In the genomic region with DNA sequence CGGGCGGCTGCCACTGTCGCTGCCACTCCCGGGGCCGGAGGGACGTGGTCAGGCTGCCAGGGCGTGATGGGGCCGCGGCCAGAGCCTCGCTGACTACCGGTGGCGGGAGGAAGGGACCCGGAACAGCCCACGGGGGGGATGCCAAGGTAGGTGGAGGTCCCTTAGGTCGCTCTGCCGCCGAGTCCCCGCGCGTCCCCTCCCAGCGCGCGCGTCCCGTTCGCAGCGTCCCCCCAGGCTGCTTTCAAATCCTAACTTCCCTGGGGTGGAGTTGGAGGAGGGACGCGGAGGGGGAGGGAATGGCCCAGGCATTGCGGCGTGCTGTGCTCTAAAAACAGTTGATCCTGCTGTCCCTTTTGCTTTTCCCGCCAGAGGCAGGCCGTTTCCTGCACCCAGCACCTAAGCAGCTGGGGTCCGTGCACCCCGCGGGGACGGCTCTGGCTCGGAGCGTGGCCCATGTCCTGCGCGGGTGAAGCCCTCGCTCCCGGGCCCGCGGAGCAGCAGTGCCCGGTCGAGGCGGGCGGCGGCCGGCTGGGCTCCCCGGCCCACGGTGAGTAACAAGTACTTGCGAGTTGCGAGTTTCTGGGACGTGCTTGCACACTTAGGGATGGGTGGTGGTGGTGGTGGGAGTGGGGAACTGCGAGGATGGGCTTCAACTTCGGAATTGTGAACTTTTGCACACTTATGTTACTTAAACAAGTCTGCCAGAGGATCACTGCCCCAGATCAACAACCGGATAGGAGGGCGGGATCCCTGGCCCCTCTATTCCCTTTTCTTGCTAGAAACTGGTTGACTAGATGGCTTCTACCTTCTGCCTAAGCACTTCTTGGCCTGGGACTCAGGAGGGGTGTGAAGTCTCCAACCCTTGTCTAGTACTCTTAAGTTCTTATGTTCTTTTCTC, we compare ENCODE assay signal across 7 mouse cellular contexts. TPM values are rescaled to one million over a fixed set of nuclear protein-coding genes. Genes with fewer than 3 reads are reported as not detected.
A peak's percentile ranks its signal among the peaks of the same experiment; 100 is the strongest.
DNase-seq lines count a peak whose midpoint lies in the region; ATAC-seq and TF ChIP-seq lines count a peak whose summit lies in the region.

No protein-coding gene starts in this region.

- H3K9ac ChIP-seq in ES-E14 (ENCODE audit: insufficient read depth, low read depth, low read length, poor library complexity, severe bottlenecking): peak overlapping the region; percentile 79
- peak overlapping the region; percentile 76 for H3K9ac ChIP-seq in hindbrain, embryonic 12.5 days
- H3K9ac ChIP-seq in limb, embryonic 13.5 days: peak overlapping the region; percentile 96
- H3K9ac ChIP-seq in midbrain, embryonic 14.5 days (replicated peaks; ENCODE audit: low read length): peak overlapping the region; percentile 60

- H3K4me3 ChIP-seq in ES-E14 (ENCODE audit: insufficient read depth in 1 of 2, low read depth in 1 of 2, low read length in 2 of 2, poor library complexity in 1 of 2, severe bottlenecking in 1 of 2): peak overlapping the region; percentile 79 to 87
- peak overlapping the region; percentile 61 for H3K4me3 ChIP-seq in hindbrain, embryonic 12.5 days
- peak overlapping the region; percentile 83 for H3K4me3 ChIP-seq in limb, embryonic 13.5 days
- H3K4me3 ChIP-seq in midbrain, embryonic 14.5 days (replicated peaks; ENCODE audit: low read depth, low read length): peak overlapping the region; percentile 55

- peaks cover 0 to 4% of the 10 kb centered on the region in 2 experiments; a peak in 2 of 4 replicates for H3K4me1 ChIP-seq in ES-E14 (ENCODE audit: control insufficient read depth in 2 of 2, insufficient read depth in 2 of 2, low read length in 2 of 2, poor library complexity in 1 of 2)
- H3K4me1 ChIP-seq in hindbrain, embryonic 12.5 days: peaks cover 11% of the 10 kb centered on the region; the same call in 1 of the 2 replicates
- H3K4me1 ChIP-seq in limb, embryonic 13.5 days: peaks cover 34% of the 10 kb centered on the region; the same call in 1 of the 2 replicates
- no peaks in the 10 kb centered on the region for H3K4me1 ChIP-seq in midbrain, embryonic 14.5 days (ENCODE audit: control insufficient read depth, insufficient read depth, low read length)

- peak; percentile 84 for ATAC-seq in hindbrain, embryonic 12.5 days (ENCODE audit: low FRiP score)
- ATAC-seq in limb, embryonic 13.5 days (ENCODE audit: low FRiP score, low read depth): peak; percentile 77
- ATAC-seq in midbrain, embryonic 14.5 days (ENCODE audit: low FRiP score, low TSS enrichment): peak; percentile 77

- 0 out of 2 replicates have a peak, but pooled peaks cover 3% of the 10 kb centered on the region for H3K27me3 ChIP-seq in hindbrain, embryonic 12.5 days
- no peaks in the 10 kb centered on the region for H3K27me3 ChIP-seq in limb, embryonic 13.5 days
- H3K27me3 ChIP-seq in midbrain, embryonic 14.5 days (ENCODE audit: control insufficient read depth, insufficient read depth, low read length): no peaks in the 10 kb centered on the region

- peak; percentile 30 for DNase-seq in ES-E14 (ENCODE audit: low read depth, low spot score)
- peak; percentile 73 for DNase-seq in adrenal gland, postnatal 25 days
- DNase-seq in forelimb bud, embryonic 11.5 days (ENCODE audit: low read depth, low spot score): peak; percentile 49
- peak; percentile 67 for DNase-seq in midbrain, embryonic 14.5 days
- peak; percentile 40 to 42 for DNase-seq in spleen, postnatal 36 days (ENCODE audit: low spot score in 2 of 2)

- in situ Hi-C loops in ES-E14 (cut with MboI; ENCODE audit: low sequenced_read_pairs in 2 of 2, unreplicated experiment in 2 of 2): no loop called here

- no peak overlapping the region; the same call in 1 of the 2 replicates for H3K27ac ChIP-seq in ES-E14 (ENCODE audit: insufficient read depth, low read depth, low read length, poor library complexity, severe bottlenecking)
- no peak overlapping the region for H3K27ac ChIP-seq in hindbrain, embryonic 12.5 days
- H3K27ac ChIP-seq in limb, embryonic 13.5 days: peak overlapping the region; percentile 93
- no peak overlapping the region for H3K27ac ChIP-seq in midbrain, embryonic 14.5 days (replicated peaks; ENCODE audit: low read depth, low read length)

- under 1% methylated on average over 53 of the region's 60 CpGs for WGBS in hindbrain, embryonic 12.5 days
- WGBS in limb, embryonic 13.5 days: under 1% methylated on average over 46 of the region's 60 CpGs
- WGBS in midbrain, embryonic 14.5 days: under 1% methylated on average over 58 of the region's 60 CpGs

- no peaks in the 10 kb centered on the region for H3K9me3 ChIP-seq in ES-E14 (ENCODE audit: control insufficient read depth, insufficient read depth, low read depth, low read length)
- no peaks in the 10 kb centered on the region for H3K9me3 ChIP-seq in hindbrain, embryonic 12.5 days (replicated peaks)
- no peaks in the 10 kb centered on the region for H3K9me3 ChIP-seq in limb, embryonic 13.5 days
- no peaks in the 10 kb centered on the region for H3K9me3 ChIP-seq in midbrain, embryonic 14.5 days (ENCODE audit: control insufficient read depth, low read length)

- no peaks in the 10 kb centered on the region for H3K36me3 ChIP-seq in ES-E14 (ENCODE audit: control insufficient read depth, insufficient read depth, low read length, poor library complexity, severe bottlenecking)
- H3K36me3 ChIP-seq in hindbrain, embryonic 12.5 days: no peaks in the 10 kb centered on the region
- no peaks in the 10 kb centered on the region for H3K36me3 ChIP-seq in limb, embryonic 13.5 days
- no peaks in the 10 kb centered on the region for H3K36me3 ChIP-seq in midbrain, embryonic 14.5 days (ENCODE audit: control insufficient read depth, insufficient read depth, low read length)

- peak overlapping the region; percentile 97 for H3K4me2 ChIP-seq in hindbrain, embryonic 12.5 days (replicated peaks)
- H3K4me2 ChIP-seq in limb, embryonic 13.5 days (replicated peaks): peak overlapping the region; percentile 79
- H3K4me2 ChIP-seq in midbrain, embryonic 14.5 days (ENCODE audit: low read length): peak overlapping the region; percentile 99

TF ChIP-seq in ES-E14, 5 proteins besides CTCF, POLR2A, EP300 and RAD21:
- TF ChIP-seq ZC3H11A (IDR thresholded peaks at IDR 0.05; ENCODE audit: borderline replicate concordance, low read depth, low read length) (no peak), MAFK (IDR thresholded peaks at IDR 0.05; ENCODE audit: insufficient read depth, low read depth, low read length) (no peak), HCFC1 (IDR thresholded peaks at IDR 0.05; ENCODE audit: borderline replicate concordance, insufficient read depth, low read length) (no peak), CHD2 (IDR thresholded peaks at IDR 0.05; ENCODE audit: low read depth, low read length) (no peak), ZNF384 (IDR thresholded peaks at IDR 0.05; ENCODE audit: low read depth, low read length) (no peak)

RNA-seq across cellular contexts. Expression of a gene that starts 0.6 kb away (rescaled TPM):
- total RNA-seq in ES-E14 (2012; rRNA removed): 4.2 and 8.1 TPM in 2 replicates
- 66.6 and 80.4 TPM in 2 replicates for total RNA-seq in adrenal gland, postnatal 25 days (2021)
- polyA plus RNA-seq in hindbrain, embryonic 12.5 days (2016; fragmentation: Nextera tagmentation; extraction: Ambion mirVana): 5.2 and 6.0 TPM in 2 replicates
- 9.6 and 10.6 TPM in 2 replicates for polyA plus RNA-seq in limb, embryonic 13.5 days (2015; fragmentation: Nextera tagmentation; extraction: Ambion mirVana)
- polyA plus RNA-seq in midbrain, embryonic 14.5 days (2014; fragmentation: Nextera tagmentation; extraction: Ambion mirVana): 0.86 and 1.1 TPM in 2 replicates
